Mouse (Mus musculus) forebrain, embryonic 13.5 days (tissue): ENCODE data around the gene Ankrd33b. TPM values are rescaled to one million over a fixed set of nuclear protein-coding genes. Genes with fewer than 3 reads are reported as not detected.

Source experiments
- ATAC-seq: fragments of 200-750 bp; cut with Nextera tagmentation; 2 replicates; pipeline ENCODE4 v1.8.0; 2017
- H3K27ac ChIP-seq: fragments of 300-500 bp; sonication (generic); 2 replicates; pipeline ENCODE4 v1.5.1; 2015; ENCODE audit warnings: inconsistent platforms, mild to moderate bottlenecking, moderate library complexity
- H3K27me3 ChIP-seq: fragments of 300-500 bp; sonication (generic); 2 replicates; pipeline ENCODE4 v1.6.1; 2015; ENCODE audit warnings: mild to moderate bottlenecking, inconsistent platforms
- H3K36me3 ChIP-seq: fragments of 300-500 bp; sonication (generic); 2 replicates; pipeline ENCODE4 v1.6.1; 2015; ENCODE audit warnings: mild to moderate bottlenecking, inconsistent platforms; ENCODE audit not compliant: poor library complexity, severe bottlenecking
- H3K4me1 ChIP-seq: fragments of 300-500 bp; sonication (generic); 2 replicates; pipeline ENCODE4 v1.6.1; 2015; ENCODE audit warnings: inconsistent platforms
- H3K4me2 ChIP-seq: fragments of 300-500 bp; sonication (generic); 2 replicates; pipeline ENCODE4 v1.6.1; 2015; ENCODE audit warnings: inconsistent platforms, mild to moderate bottlenecking, moderate library complexity
- H3K4me3 ChIP-seq: fragments of 300-500 bp; sonication (generic); 2 replicates; pipeline ENCODE4 v1.5.1; 2015; ENCODE audit warnings: mild to moderate bottlenecking, inconsistent platforms
- H3K9ac ChIP-seq: fragments of 300-500 bp; sonication (generic); 2 replicates; pipeline ENCODE4 v1.6.1; 2015; ENCODE audit warnings: mild to moderate bottlenecking, inconsistent platforms
- H3K9me3 ChIP-seq: fragments of 300-500 bp; sonication (generic); replicated peaks from 2 replicates; pipeline ENCODE4 v1.6.1; 2016; ENCODE audit warnings: inconsistent platforms
- WGBS: fragments of 180-500 bp; shearing (Covaris S2); methylation state at CpG from one replicate; pipeline ENCODE4 v1.1.7; 2015; 5-methylcytosine and 5-hydroxymethylcytosine counted together
- polyA plus RNA-seq: library from polyadenylated mRNA; unstranded; fragments of >200 nt; fragmentation: Nextera tagmentation; extraction: Ambion mirVana; gene quantifications from 2 replicates; pipeline ENCODE4 v1.2.1, GENCODE M21; 2015

Gene Ankrd33b
- polyA plus RNA-seq, 1 experiment from 2014 or later, result 0.34 TPM

DNA sequence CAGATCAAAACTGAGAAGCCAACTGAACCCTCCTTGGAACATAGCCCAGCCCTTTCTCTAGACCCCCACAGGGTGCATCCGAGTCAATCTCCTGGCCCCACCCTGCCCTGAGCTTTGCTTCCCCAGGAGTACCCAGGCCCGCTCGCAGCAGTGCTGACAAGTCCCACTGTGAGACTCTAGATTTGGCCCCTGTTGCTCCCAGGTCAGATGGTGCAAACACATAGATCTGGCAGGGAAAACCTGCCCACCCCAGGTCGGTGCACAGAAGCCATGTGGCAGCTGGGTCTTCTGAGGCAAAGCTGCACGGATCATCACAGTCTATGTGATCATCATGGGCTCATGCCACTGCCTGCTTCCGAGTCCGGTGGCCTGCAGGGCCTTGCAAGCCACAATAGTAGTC lies 94.8 kb downstream of the Ankrd33b start:
- Histone ChIP-seq H3K27ac (no peak overlapping the region), H3K4me1 (no peaks in the 10 kb centered on the region), H3K9me3 (no peaks in the 10 kb centered on the region), H3K27me3 (no peaks in the 10 kb centered on the region), H3K9ac (no peak overlapping the region), H3K4me3 (no peak overlapping the region), H3K4me2 (no peak overlapping the region), H3K36me3 (no peaks in the 10 kb centered on the region; the same call in 1 of the 2 replicates)
- ATAC-seq, result no peak
- 81% methylated on average over 7 of the region's 7 CpGs for WGBS

DNA sequence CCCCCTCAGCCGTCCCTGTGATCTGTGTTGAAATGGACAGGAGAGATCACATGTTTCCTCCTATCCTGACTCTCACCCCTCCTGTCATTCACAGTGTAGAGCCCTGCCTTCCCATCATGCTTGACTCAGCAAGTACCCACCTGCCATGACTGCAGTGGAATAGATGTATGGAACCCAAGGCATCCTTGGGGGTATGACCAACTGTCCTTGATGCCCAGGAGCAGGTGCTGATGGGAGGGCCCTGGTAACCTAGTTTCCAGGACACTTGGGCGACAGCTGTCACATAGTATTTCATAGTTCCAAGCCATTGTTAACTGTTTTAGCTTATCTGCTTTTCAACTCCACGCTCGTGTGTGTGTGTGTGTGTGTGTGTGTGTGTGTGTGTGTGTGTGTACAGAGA lies 98.0 kb downstream of the Ankrd33b start:
- no peak overlapping the region for H3K9ac ChIP-seq
- no peak for ATAC-seq
- no peaks in the 10 kb centered on the region for H3K9me3 ChIP-seq
- H3K4me3 ChIP-seq, result no peak overlapping the region
- no peaks in the 10 kb centered on the region; the same call in 1 of the 2 replicates for H3K36me3 ChIP-seq
- no peak overlapping the region for H3K27ac ChIP-seq
- H3K4me1 ChIP-seq, result no peaks in the 10 kb centered on the region
- H3K4me2 ChIP-seq, result no peak overlapping the region
- H3K27me3 ChIP-seq, result no peaks in the 10 kb centered on the region
- 83% methylated on average over 4 of the region's 4 CpGs for WGBS

DNA sequence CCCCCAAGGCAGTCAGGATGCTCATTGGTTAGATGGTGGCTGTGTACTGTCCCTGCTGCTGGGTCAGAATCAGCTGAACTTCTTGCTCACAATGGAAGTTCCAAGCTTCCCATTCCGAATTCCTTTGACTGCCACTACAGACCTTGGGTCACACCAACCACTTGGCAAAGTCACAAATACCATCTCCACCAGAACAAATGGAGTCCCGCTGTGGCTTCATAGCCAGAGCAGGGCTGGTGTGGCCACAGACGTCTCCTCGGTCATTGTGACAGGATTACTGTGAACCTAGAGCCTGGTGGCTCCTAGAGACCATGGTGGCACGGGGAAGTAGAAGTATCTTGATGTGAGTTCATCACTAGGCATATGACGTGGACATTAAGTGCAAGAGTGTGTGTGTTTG lies 99.4 kb downstream of the Ankrd33b start:
- no peaks in the 10 kb centered on the region for H3K4me1 ChIP-seq
- no peaks in the 10 kb centered on the region for H3K27me3 ChIP-seq
- no peak for ATAC-seq
- no peak overlapping the region for H3K4me2 ChIP-seq
- WGBS, result 86% methylated on average over 6 of the region's 6 CpGs
- H3K9me3 ChIP-seq, result no peaks in the 10 kb centered on the region
- no peak overlapping the region for H3K27ac ChIP-seq
- H3K4me3 ChIP-seq, result no peak overlapping the region
- H3K36me3 ChIP-seq, result no peaks in the 10 kb centered on the region
- H3K9ac ChIP-seq, result no peak overlapping the region

DNA sequence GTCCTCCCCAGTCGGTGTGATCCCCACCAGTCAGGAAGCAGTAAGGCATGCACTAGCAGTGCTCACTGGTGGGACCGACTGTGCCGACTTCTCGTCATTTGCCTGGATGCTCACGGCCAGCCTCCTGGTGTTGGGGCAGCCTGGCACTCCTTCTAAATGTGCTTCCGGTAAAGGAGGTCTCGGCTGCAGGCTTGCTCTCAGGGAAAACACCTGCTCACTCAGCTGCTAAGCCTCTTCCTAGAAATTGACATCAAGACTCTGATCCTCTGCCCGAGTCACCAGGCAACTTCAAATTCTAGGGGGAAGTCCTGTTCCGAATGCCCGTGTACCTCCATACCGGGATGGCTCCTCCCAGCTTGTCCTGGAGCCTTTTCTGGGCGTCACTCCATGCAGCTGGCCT lies 101.7 kb downstream of the Ankrd33b start:
- no peak overlapping the region for H3K4me3 ChIP-seq
- H3K36me3 ChIP-seq, result no peaks in the 10 kb centered on the region
- H3K9ac ChIP-seq, result no peak overlapping the region
- WGBS, result 86% methylated on average over 12 of the region's 12 CpGs
- H3K4me2 ChIP-seq, result no peak overlapping the region
- no peak for ATAC-seq
- H3K27ac ChIP-seq, result no peak overlapping the region
- H3K27me3 ChIP-seq, result no peaks in the 10 kb centered on the region
- H3K9me3 ChIP-seq, result no peaks in the 10 kb centered on the region
- no peaks in the 10 kb centered on the region for H3K4me1 ChIP-seq

DNA sequence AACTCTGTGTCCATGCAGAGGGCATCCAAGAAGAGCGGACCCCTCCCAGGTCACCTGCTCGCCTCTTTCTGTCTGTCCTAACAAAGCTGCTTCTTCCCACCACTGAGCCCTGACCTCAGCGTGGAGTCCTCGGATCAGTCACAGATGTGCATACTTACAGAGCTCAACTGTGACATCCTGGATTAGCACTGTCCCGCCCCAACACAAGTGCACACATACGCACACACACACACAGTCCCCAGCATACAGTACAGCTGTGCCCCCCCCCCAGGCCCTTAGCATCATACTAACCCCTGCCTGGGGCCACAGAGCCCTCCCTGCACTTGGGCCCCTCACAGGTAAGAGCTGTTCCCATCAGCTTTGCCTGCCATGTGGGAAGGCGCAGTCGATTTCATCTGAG lies 102.1 kb downstream of the Ankrd33b start:
- Histone ChIP-seq H3K4me3 (no peak overlapping the region), H3K4me1 (no peaks in the 10 kb centered on the region), H3K4me2 (no peak overlapping the region), H3K27ac (no peak overlapping the region), H3K27me3 (no peaks in the 10 kb centered on the region), H3K36me3 (no peaks in the 10 kb centered on the region), H3K9me3 (no peaks in the 10 kb centered on the region), H3K9ac (no peak overlapping the region)
- ATAC-seq, result peak; percentile 11; the same call in 1 of the 2 replicates
- WGBS, result 93% methylated on average over 8 of the region's 8 CpGs

DNA sequence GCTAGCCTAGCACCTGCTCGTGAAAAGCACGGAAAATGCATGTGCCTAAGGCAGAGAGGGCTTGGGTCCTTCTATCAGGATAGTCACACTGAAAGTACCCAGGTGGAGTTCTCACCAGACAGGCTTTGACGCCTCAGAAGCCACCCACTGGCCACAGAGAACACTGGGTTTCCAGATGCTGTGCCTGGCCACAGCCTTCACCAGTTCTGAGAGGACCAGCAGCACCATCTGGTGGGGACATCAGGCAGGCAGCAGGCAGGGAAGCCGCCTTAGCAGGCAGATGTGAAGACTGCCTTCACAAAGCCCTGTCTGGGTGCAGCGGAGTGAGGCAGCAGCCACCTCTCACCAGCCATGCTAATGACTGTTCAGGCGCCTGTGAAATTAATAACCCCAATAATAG lies 102.7 kb downstream of the Ankrd33b start:
- Histone ChIP-seq H3K4me3 (no peak overlapping the region), H3K4me1 (no peaks in the 10 kb centered on the region), H3K36me3 (no peaks in the 10 kb centered on the region), H3K9ac (no peak overlapping the region), H3K4me2 (no peak overlapping the region), H3K27me3 (no peaks in the 10 kb centered on the region), H3K9me3 (no peaks in the 10 kb centered on the region), H3K27ac (no peak overlapping the region)
- ATAC-seq, result peak; percentile 92
- 34% methylated on average over 6 of the region's 6 CpGs for WGBS

DNA sequence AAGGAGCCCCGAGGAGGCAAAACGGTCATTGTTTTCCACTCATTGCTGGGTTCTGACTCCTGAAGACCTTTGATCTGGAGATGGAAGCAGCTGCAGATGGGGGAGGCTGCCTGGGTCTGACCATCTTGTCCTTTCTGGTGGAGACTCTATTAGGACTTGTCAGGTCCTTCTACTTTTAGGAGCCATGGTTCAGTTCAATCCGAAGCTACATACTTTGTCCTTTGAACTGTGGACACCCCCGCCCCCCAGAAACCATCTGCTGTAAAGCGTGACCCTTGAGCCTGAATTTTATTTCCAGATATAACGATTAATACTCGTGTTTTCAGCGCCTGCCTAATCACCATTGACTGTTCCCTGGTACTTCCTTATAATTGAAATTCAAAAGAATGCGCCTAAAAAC lies 105.2 kb downstream of the Ankrd33b start:
- Histone ChIP-seq H3K4me3 (no peak overlapping the region), H3K9ac (no peak overlapping the region), H3K4me2 (no peak overlapping the region), H3K36me3 (no peaks in the 10 kb centered on the region), H3K27ac (no peak overlapping the region), H3K9me3 (no peaks in the 10 kb centered on the region), H3K4me1 (no peaks in the 10 kb centered on the region), H3K27me3 (no peaks in the 10 kb centered on the region)
- WGBS, result 76% methylated on average over 9 of the region's 9 CpGs
- ATAC-seq, result no peak

DNA sequence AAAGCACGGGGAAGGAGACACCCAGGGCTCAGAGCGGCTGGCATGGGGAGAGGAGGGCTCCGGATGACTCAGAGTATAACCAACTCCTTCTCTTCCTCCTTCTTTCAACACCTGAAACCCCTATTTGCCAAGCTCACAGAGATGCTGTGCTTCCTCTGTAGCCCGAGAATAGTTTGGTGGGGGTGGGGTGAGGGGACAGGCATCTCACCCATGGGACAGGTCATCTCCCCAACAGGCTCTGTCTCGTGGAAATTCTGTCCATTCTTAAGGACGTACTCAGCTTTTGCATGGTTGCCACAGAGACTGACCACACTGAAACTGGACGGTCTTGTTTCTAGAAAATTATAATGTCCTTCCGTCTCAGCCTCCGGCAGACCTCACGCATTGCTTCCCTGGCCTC lies 106.4 kb downstream of the Ankrd33b start:
- H3K9ac ChIP-seq, result no peak overlapping the region
- 92% methylated on average over 10 of the region's 10 CpGs for WGBS
- no peaks in the 10 kb centered on the region for H3K36me3 ChIP-seq
- H3K9me3 ChIP-seq, result no peaks in the 10 kb centered on the region
- no peak overlapping the region for H3K27ac ChIP-seq
- H3K4me2 ChIP-seq, result no peak overlapping the region
- H3K27me3 ChIP-seq, result no peaks in the 10 kb centered on the region
- no peak overlapping the region for H3K4me3 ChIP-seq
- ATAC-seq, result no peak
- no peaks in the 10 kb centered on the region for H3K4me1 ChIP-seq

DNA sequence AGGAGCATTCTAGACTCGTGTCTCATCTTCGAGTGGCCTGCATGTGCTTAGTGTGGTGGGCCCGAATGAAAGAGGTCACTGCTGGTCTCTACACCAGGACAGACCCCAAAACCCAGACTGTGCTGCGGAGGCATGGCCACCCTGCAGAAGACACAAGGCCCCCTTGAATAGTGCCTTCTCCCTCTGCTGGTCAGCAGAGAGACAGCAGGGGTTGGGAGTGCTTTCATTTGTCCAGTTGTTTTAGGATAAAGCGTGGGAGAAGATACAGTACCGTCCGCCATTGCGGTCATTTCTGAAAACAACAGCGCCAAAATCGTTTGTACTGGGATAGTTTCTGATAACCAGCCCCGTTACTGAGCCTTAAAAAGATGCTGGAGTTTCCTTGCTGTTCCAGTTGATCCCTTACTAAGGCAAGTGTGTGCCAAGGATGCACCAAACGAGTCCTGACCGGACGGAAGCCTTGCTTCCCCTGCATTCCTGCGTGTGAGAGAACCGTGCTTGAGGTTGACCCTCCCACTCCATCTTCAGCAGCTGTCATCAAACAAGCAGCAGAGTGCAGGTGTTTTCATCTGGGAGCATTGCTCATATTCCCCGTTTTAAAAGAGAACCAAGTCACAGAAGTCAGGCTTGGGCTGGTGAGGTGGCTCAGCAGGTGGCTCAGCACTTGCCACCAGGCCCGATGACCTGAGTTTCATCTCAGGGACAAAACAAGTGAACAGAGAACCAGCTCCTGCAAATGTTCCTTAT lies 108.7 kb downstream of the Ankrd33b start:
- Histone ChIP-seq H3K27ac (no peak overlapping the region), H3K9me3 (no peaks in the 10 kb centered on the region), H3K36me3 (no peaks in the 10 kb centered on the region), H3K4me2 (no peak overlapping the region), H3K4me1 (no peaks in the 10 kb centered on the region), H3K27me3 (no peaks in the 10 kb centered on the region), H3K4me3 (no peak overlapping the region), H3K9ac (no peak overlapping the region)
- ATAC-seq, result no peak
- WGBS, result 88% methylated on average over 18 of the region's 18 CpGs

DNA sequence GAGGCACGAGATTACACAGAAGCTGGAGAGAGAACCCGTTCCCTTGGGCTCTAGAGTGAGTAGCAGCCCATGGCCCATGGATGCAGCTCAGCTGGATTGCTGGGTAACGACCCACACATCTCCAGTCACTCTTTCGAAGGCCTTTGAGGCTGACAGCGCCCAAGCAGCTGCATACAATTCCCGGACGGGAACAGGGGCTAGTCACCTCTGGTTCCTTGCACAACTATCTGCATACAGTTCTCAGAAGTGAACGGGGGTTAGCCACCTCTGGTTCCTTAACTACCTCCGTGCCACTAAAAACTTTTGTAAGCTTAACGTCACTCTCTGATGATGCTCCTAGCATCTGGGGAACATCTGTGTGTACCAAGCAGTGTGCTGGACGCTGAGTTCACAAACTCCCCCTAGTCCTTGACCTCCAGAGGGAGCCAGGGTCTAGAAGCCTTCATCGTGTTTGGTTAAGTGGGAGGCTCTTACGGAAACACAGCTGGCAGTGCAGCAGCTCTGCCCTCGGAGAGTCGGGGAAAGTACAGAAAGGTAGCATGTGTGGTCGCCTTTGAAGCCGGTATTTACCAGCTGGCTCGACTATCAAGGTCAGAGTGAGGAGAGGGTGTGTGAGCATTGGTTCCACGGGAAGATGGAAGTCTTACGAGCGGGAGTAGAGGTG lies 109.4 kb downstream of the Ankrd33b start:
- Histone ChIP-seq H3K4me1 (no peaks in the 10 kb centered on the region), H3K4me2 (no peak overlapping the region), H3K27me3 (no peaks in the 10 kb centered on the region), H3K27ac (no peak overlapping the region), H3K9ac (no peak overlapping the region), H3K9me3 (no peaks in the 10 kb centered on the region), H3K36me3 (no peaks in the 10 kb centered on the region), H3K4me3 (no peak overlapping the region)
- 81% methylated on average over 21 of the region's 21 CpGs for WGBS
- no peak for ATAC-seq

DNA sequence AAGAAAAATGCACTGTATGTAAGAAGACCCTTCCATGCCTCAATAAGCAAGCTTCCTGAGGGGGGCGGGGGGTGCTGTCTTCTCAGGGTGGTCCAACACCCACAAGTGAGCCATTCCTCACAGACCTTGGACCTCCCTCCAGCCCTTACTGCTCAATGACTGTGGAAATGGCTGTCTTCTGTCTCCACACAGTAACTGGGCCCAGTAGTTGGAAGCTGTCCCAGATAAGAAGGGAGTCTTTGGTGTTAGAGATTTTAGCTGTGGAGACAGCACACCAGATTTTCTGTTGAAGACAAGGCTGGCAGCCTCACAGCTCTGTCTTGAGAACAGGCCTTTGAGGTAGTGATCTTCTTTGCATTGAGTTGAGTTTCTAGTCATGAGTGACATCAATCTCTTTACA lies 110.2 kb downstream of the Ankrd33b start:
- no peaks in the 10 kb centered on the region for H3K36me3 ChIP-seq
- 94% methylated on average over 1 of the region's 1 CpGs for WGBS
- no peak overlapping the region for H3K4me2 ChIP-seq
- H3K4me1 ChIP-seq, result no peaks in the 10 kb centered on the region
- no peak overlapping the region for H3K27ac ChIP-seq
- no peaks in the 10 kb centered on the region for H3K9me3 ChIP-seq
- H3K4me3 ChIP-seq, result no peak overlapping the region
- no peaks in the 10 kb centered on the region for H3K27me3 ChIP-seq
- no peak for ATAC-seq
- no peak overlapping the region for H3K9ac ChIP-seq

DNA sequence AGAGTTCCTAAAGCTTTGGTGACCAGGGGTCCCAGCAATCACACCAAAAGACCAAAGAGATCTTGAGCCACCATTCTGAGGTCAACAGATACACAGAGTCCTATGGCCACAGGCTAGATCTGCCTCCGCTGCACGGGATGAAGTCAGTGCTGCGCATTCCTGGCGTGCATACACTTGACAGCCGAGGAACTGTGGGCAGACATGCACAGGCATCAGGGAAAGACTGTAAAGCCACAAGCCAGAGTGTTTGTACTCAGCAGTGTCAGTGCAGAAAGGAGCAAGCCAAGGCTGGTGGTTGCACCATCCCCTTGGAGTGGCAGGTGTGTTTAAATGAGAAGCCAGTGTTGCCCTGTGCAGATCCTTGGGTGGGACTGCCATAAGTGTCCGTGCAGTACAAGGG lies 111.8 kb downstream of the Ankrd33b start:
- H3K4me1 ChIP-seq, result peaks cover 4% of the 10 kb centered on the region; the same call in 1 of the 2 replicates
- WGBS, result 88% methylated on average over 6 of the region's 6 CpGs
- no peak overlapping the region for H3K9ac ChIP-seq
- no peaks in the 10 kb centered on the region for H3K9me3 ChIP-seq
- H3K27ac ChIP-seq, result no peak overlapping the region
- ATAC-seq, result no peak
- H3K4me3 ChIP-seq, result no peak overlapping the region
- H3K4me2 ChIP-seq, result no peak overlapping the region
- no peaks in the 10 kb centered on the region for H3K27me3 ChIP-seq
- no peaks in the 10 kb centered on the region for H3K36me3 ChIP-seq
